Mouse (Mus musculus) layer of hippocampus, adult 18-20 months (tissue): ENCODE data around the gene Usp22. TPM values are rescaled to one million over a fixed set of nuclear protein-coding genes. Genes with fewer than 3 reads are reported as not detected.
"Not testable (repeated sequence)": the region's sequence is repeated elsewhere in the genome, so short reads cannot be mapped to it uniquely, and the experiment has no call there.

ENCODE experiments used
- DNase-seq, 2 experiments: peaks; one replicate each; pipeline ENCODE4 v3.0.0; 2022; ENCODE audit warnings: low spot score in 2 of 2
- total RNA-seq, 2 experiments: library from RNA; stranded (reverse); gene quantifications; 2 replicates each; pipeline ENCODE4 v1.2.3; 2021

The Usp22 gene
- total RNA-seq, 2 experiments from 2014 or later = 207 to 209 TPM

DNA sequence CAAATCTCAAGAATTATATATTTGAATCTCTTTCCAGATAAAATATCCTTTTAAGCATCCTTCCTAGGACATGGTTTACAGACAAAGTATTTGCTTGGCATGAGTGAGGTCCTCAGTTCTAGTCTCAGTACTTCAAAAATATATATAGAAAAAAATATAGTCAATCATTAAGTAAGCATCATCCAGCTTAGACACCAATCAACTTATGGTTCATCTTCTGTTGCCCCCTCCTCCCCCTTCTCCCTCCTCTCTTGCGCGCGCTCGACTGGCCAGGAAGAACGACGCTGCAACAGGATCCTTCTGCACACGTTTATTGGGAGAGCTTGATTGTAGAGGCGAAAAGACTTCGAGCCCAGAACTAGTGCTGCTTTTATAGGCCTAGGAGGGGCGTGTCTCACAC is 17.3 kb upstream of the Usp22 start:
- not testable (repeated sequence) for DNase-seq

DNA sequence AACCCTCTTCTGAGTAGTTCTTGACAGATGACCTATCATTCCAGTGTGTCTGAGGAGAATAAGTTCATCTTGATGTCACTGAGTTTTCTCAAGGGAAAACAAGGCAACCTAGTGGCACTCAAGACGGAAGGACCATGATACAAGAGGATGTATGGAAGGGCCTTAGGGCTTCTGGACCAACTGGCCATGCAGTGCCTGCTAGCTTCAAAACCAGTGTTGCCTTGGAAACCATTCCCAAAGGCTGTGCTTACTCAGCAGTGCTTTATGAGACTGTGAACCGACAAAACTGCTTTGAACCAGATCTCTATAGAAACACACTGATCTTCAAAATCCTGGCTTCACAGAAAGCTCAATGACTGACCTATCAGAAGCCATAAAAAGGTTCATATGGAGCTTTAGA is 15.9 kb upstream of the Usp22 start:
- no peak for DNase-seq

DNA sequence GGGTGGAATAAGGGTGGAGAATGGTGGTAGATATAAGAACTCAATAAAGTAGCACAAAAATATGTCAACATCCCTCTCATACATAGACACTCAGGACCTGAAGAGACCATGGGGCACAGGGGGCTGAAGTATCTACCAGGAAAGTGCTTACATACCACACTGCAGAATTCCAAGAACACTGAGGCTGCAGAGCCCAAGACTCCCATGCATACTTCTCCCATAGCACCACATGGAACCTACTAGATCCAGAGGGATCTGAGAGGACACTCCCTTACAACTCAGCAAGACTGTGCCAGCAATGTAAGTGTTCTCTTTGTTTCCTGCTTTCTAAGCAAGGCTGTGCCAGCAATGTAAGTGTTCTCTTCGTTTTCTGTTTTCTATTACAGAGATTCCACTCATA is 9.0 kb upstream of the Usp22 start:
- DNase-seq = no peak

DNA sequence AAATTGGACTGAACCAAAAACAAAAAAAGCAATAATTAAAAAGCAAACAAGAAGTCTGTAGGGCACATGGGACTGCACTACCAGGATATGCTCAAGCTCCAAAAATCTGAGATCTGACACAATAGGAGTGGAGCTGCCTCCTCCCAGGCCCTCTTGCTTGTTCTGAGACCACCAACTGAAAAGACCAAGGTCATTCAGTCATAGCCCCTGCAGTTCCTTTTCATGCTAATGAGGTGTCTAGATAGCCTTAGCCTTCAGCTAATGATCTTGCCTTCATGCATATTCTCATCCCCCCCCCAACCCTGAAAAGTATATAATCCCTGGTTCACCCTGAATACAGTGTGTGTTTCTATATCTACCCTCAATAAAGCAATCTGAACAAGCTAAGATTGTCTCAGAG is 6.8 kb upstream of the Usp22 start:
- DNase-seq = no peak

DNA sequence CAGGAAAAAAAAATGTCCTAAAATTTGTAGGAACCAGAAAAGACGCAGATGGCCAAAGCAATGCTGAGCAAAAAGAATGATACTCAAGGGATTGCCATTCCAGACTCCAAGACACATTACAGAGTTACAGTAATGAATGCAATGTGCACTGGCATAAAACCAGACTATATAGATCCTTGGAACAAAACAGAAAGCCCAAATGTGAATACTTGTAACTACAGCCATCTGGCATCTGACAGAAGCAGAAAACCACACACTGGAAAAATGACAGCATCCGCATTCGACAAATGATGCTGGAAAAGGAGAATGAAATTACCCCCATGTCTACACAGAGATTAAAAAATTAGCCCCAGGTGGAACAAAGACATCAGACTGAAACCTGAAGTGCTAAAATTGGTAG is 5.5 kb upstream of the Usp22 start:
- peak; percentile 25 to 66 for DNase-seq

DNA sequence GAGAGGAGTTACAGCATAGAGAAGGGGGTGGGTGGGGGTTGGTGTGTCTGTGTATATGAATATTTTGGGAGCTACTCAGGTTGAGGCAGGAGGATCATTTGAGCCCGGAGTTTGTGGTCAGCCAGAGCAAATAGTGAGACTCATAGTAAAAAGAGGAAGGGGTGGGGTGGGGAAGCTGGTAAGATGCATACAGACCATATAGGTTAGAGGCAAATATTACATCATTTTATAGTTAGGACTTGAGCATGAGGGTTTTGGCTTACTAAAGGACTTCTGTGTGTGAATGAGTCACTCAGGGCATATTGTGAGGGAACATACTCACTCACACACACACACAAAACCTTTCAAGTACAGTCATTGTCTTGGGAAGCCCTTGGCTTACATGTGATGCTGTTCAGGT is 1.5 kb upstream of the Usp22 start:
- DNase-seq = no peak

DNA sequence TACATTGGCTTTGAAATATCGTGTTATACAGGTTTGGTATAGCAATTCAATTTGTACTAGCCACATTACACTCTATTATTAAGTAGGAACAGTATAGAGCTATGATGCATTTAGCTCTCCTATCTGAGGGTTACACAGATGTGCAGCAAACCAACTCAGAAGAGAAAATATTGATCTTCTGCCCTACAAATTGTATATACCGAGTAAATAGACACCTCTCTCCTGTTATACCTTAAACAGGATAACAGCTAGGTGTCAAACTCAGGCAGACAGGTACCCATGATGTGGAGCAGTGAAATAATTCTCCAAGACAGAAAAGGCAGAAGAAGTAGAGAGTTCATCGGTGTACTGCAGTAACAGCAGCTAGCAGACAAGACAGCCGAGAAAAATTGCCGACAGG is 923 bp upstream of the Usp22 start:
- DNase-seq = no peak

DNA sequence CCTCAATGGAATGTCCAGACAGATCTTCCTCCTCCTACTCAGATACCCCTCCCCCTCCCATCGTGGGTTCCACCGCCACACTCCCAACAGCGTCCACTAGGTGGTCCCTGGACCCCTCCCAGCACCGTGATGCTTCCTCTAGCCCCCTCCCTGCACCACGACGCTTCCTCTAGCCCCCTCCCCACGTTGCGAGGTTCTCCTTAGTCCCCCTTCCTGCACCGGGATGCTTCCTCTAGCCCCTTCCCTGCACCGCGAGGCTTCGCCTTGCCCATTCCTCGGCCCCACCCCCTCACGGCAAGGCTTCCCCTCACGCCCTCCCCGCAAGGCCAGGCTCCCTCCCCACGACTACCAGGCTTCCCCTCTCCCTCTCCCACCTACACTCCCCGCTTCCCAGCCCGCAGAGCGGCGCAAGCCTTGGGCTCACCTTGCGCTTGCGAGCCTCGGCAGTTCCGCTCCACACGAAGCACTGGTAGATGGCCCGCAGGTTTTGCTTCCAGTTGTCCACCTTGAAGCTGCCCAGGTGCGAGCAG is 499 bp downstream of the Usp22 start:
- peak; percentile 14 to 32 for DNase-seq

DNA sequence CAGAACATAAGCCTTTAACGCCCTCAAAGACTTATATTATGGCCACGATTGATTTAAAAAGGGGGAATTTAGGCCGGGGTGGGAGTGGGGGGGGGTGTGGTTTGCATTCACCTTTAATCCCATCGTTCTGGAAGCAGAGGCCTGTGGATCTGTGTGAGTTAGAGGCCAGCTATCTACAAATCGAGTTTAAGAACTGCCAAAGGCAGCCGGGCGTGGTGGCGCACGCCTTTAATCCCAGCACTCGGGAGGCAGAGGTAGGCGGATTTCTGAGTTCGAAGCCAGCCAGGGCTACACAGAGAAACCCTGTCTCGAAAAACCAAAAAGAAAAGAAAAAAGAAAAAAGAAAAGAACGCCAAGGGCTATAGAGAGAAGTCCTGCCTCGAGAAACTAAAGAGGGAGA is 1.4 kb downstream of the Usp22 start:
- not testable (repeated sequence) for DNase-seq

DNA sequence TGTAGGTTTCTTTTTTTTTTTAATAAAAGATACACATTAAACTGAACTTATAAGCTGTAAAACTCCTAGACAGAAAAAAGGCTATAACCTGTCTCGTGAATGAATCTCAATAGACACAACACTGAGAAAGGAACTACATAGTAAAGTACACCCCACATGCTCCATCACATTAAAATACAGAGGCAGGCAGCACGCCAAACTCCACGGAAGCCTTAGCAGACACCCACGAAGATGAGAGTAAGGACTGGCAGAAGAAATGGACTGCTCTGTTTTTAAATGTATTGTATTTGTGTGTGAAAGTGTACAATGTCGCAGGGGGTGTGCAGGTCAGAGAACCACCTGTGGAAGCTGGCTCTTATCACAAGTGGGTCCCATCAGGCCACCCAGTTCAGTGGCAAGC is 4.7 kb downstream of the Usp22 start:
- DNase-seq = no peak

DNA sequence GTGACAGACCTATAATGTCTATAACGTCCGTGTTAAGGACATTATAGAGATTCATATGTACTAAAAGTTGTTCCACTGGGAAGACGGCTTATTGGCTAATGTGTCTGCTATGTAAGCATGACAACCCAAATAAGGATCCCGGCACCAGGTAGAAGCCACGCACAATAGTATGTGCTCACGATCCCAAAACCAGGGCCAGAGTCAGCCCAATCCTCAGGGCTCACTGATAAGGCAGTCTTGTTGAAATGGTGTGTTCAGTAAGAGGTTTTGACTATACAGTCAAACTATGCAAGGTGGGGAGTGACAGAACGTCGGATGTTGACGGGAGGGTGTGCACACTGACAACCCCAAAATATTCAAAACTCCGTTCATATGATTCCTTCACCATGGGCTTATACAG is 10.0 kb downstream of the Usp22 start:
- no peak for DNase-seq

DNA sequence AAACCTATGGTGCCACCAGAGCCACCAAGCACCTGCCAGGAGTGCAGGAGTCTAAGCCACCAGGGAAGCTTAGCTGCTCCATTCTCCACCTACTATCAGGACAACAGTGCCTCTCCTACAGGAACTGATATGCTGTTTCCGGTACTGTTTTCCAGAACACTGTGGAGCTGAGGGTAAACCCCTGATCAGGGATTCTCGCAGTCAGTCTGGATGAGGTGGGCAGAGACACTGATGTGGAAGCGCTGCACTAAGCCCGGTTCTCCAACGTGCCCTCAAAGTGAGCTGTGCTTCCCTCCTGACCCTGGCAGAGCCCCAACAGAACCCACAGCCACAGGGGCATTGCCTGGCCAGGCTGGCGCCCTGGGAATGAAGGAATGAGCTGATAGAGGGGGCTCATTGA is 10.5 kb downstream of the Usp22 start:
- no peak for DNase-seq

DNA sequence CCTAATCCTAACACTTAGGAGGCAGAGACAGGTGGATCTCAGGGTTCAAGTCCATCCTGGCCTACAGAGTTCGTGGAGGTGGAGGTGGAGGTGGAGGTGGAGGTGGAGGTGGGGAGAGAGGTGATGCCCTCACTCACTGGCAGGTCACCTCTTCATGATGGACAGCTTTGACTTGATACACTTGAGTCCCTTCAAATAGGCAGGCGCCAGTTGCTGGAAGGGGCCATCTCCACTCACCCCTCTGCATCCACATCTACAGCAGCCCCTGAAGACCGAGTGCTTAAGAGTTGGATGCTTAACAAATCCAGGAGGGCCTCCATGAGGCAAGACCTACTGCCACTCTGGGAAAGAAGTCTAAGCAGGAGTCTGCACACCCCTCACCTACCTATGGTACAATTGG is 11.5 kb downstream of the Usp22 start:
- no peak for DNase-seq

DNA sequence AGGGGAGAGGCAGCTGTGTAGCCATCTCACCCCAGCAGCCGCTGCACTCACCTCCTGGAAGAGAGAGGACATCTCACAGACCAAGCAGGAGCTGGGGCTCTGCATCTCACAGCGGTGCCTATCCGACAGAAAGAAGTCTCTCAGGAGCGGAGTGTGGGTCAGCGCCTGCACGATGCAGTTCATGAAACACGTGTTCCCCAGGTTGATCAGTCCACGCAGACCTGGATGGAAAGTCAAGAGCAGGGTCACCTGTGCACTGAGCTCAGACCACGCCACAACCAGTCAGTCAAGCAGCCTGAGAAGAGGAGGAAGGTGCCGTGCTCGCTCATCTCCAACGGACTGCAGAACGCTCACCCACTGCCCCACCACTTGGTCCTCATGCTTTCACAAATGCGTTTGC is 12.1 kb downstream of the Usp22 start:
- DNase-seq = no peak

DNA sequence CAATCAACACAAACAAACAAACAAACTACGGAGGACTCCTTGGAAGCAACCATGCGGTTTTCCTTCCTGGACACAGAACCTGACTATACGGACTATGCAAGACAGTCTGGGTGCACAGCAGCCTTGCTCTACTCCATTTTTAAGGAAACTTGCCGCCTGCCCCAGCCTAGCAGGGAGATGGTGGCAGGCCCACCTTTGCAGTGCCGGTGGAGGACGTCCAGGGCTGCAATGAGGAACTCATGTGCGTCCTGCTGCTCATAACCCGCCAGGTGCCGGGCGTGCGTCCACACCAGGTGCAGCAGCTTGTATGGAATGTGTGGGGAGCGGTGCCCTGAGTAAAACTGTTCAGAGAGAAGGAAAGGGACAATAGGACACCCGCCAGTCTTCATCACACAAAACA is 13.7 kb downstream of the Usp22 start:
- DNase-seq = no peak

DNA sequence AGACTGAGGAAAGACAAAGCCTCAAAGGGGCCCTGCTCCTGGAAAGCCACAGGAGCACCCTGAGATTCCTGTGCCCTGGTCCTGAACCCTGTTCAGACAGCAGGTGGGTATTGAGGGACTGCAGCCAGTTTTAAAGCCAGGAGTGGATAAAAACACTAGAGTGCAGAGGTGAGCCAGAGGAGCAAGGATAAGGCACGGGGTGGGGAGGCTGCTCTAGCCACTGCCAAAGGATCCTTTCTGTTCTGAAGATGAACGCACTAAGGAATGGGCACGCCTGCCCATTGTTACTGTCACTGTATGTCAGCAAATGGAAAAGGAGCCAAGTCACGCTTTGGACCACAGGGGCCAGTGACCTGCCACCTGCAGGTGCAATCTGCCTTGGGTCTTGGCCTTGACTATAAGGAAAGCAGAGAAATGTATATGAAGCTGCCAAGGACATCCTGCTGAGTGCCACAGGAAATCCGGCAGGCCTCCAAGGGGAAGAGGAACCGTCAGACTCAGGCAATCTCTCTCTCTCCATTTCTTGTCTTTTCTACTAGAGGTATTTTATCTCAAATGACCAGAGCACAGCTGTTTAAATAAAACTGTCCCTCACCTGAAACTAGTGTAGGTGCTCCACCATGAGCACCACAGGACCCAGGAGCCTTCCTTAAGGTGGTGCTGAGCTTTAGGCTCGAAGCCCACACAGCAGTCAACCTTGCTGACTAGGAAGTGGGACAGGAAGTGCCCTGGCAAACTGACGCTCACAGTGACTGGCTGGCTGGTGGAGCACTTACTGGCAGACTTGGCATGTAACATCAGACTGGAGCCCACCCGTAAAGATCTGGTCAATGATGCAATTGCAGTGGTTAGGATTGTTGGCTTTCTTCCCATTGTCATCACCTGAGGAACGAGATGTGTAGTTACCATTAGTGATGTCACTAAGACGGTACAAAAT is 14.8 kb downstream of the Usp22 start:
- no peak for DNase-seq

DNA sequence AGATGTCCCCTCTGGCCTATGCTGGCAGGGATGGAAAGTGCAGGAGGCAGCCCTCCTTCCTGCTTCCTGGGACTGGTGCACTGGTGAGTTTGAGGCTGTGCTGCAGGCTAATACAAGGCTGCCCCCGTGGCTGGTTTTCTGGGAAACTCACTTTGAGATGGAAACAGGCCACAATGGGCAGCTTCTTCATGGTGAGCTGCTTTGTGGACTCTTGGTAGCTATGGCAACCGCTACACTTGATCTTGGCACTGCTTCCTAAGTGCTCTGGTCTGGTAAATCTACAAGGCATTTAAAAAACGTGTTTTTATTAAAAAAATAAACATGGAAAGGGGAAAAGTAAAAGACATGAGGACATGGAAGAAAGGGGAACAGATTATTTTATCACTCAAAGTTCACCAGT is 16.7 kb downstream of the Usp22 start:
- DNase-seq = no peak

DNA sequence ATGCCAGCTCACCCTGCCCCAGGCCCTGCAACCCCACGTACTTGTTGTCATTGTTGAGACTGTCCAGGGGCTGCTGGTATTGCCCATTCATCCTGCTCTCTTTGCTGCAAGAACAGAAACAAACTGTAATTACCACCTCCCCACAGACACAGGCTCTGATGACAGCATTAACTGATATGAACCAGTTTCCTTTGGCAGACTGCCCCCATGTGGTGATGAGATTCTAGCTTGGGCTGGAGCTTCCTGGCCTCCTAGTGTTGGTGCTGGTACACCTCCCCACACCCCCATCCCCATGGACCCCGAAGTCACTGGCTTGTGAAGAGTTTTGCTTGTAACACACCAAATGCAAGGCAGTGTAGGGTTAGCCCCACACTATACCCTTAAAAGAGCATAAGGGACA is 19.1 kb downstream of the Usp22 start:
- peak; percentile 63 to 83 for DNase-seq

DNA sequence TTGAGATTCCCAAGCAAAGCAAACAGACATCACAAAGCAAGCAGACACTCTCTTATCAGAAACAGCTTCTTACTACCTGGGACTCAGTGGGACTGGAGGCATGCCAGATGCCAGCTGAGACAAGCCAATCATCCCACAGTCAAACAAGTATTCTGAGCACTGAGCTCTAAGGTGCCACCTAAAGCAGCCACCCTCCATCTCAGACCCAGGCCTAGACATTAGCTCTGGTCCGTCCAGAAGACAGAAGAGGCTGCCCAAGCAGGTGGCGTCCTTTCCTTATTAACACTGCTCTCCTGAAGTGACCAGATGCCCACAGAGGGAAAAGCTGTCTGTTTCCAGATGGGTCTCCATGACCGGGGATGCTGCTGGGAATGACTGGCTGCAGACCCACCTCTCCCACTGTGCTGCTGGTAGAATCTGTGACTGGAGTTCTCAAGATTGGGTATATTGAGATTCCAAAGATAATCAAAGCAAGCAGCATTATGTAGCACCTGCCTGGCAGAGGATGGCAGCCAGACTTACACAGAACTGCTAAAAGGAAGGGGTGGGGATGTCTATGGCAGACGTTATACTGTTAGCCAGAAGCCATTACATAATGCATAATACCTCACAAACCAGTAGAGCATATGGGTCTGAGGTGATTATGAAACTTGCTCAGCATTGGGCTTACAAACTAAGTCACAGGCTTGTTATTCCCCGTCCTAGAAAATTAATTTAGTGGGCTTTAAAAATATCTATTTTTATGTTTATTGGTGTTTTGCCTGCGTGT is 24.4 kb downstream of the Usp22 start:
- DNase-seq = peak in 1 of 2 experiments; percentile 44

DNA sequence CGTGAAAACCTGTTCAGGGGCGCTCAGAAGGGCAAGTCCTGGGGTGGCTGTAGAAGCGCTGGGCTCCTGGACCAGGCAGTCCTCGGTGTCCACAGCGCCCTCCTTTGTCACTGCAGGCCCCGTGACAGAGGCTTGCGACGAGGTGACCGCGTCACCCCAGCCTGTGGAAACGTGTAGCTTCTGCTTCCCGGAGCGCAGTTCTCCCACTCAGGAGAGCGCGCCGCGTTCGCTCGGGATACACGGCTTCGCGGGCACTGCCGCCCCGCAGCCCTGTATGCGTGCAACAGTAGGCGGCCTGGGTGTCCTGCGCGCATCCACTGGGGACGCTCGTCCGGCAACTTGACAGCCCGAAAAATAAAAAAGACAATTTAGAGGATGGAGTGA is 27.6 kb downstream of the Usp22 start:
- DNase-seq = peak in 1 of 2 experiments; percentile 44

DNA sequence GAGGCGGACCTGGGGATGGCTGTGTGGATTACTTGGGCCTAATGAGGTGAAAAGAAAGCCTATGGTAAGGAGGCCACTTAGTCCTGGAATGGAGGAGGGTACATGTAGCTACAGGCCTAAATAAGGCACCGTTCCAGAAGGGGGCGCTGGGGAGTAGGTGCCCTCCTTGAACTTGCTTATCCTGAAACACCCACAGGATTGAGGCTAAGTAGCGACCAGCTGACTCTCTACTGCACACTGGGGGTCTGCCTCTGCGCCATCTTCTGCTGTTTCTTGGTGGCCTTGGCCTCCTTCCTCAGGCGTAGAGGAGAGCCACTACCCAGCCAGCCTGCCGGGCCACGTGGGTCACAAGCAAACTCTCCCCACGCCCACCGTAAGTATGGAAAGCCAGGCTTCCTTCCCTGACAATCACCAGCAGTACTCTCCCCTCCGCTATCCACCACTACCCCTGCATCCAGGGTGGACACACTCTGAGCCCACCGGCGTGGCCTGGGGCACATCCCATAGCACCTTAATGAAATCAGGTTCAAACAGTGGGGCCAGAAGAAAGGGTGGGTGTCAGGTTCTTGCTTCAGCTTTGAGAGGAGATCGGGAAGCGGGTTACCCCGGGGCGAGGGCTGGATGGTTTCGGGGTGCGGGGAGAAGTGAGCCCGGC is 28.1 kb downstream of the Usp22 start:
- no peak for DNase-seq

DNA sequence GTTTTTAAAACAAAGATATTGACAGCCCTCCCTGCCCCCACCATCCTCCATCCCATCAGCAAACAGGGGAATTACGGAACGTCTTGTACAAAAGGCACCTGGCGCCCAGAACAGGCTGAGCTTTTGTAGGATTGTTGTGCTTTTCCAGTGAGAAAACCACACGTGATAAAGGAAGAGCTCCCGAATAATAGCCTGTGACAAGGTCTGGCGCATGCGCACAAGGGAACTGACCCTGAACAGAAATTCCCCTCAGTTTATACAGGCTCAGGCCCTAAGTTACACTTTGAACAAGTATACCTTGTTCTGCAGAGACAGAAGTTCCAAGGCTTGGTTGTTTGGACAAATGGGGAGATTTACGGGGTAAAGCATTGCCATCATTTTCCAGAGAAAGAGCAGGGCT is 29.3 kb downstream of the Usp22 start:
- no peak for DNase-seq
